Comparison of ENCODE assay signal across 8 mouse cellular contexts in genomic region chr11:100527066-100527457, GRCm38 (mm10). TPM values are rescaled to one million over a fixed set of nuclear protein-coding genes. Genes with fewer than 3 reads are reported as not detected.
DNase-seq lines count a peak whose midpoint lies in the region; ATAC-seq and TF ChIP-seq lines count a peak whose summit lies in the region.

No protein-coding gene starts in this region.

- no peak for TF ChIP-seq POLR2A in brain, embryonic 14.5 days (IDR thresholded peaks at IDR 0.05; ENCODE audit: borderline replicate concordance, extremely low read depth, insufficient read depth, insufficient read length, poor library complexity, severe bottlenecking)

- H3K27me3 ChIP-seq in C2C12 (ENCODE audit: control insufficient read depth, insufficient read depth, insufficient read length), result no peaks in the 10 kb centered on the region
- no peaks in the 10 kb centered on the region for H3K27me3 ChIP-seq in erythroblast, embryonic 14.5 days (ENCODE audit: control insufficient read depth)
- no peaks in the 10 kb centered on the region for H3K27me3 ChIP-seq in heart, embryonic 14.5 days (ENCODE audit: control insufficient read depth, insufficient read depth, low read length)
- H3K27me3 ChIP-seq in liver, embryonic 14.5 days (ENCODE audit: control insufficient read depth, insufficient read depth, low read length), result no peaks in the 10 kb centered on the region

- no peaks in the 10 kb centered on the region for H3K9me3 ChIP-seq in erythroblast, embryonic 14.5 days (ENCODE audit: control insufficient read depth, low read length)
- H3K9me3 ChIP-seq in heart, embryonic 14.5 days (ENCODE audit: control insufficient read depth, low read length), result no peaks in the 10 kb centered on the region
- no peaks in the 10 kb centered on the region for H3K9me3 ChIP-seq in liver, embryonic 14.5 days (ENCODE audit: control insufficient read depth, low read length)

- TF ChIP-seq CTCF in C2C12 (IDR thresholded peaks at IDR 0.05; ENCODE audit: control insufficient read depth, insufficient read depth, insufficient read length), result peak; percentile 2
- no peak; the same call in 1 of the 2 replicates for TF ChIP-seq CTCF in brain, embryonic 14.5 days (IDR thresholded peaks at IDR 0.05; ENCODE audit: borderline replicate concordance, extremely low read depth, insufficient read depth, insufficient read length)
- peak; percentile 54; the same call in 1 of the 2 replicates for TF ChIP-seq CTCF in liver, embryonic 14.5 days (IDR thresholded peaks at IDR 0.05; ENCODE audit: low read depth)

- H3K79me3 ChIP-seq in C2C12 (ENCODE audit: low read depth), result peaks cover 28% of the 10 kb centered on the region

- peak overlapping the region; percentile 88 for H3K9ac ChIP-seq in heart, embryonic 14.5 days (ENCODE audit: low read length)
- H3K9ac ChIP-seq in liver, embryonic 14.5 days (replicated peaks), result peak overlapping the region; percentile 84

- ATAC-seq in heart, embryonic 14.5 days (ENCODE audit: insufficient number of reproducible peaks, insufficient read depth, low FRiP score, low read depth), result peak; percentile 20
- peak; percentile 10; the same call in 1 of the 2 replicates for ATAC-seq in liver, embryonic 14.5 days (ENCODE audit: insufficient read depth)

- peak overlapping the region; percentile 84 for H3ac ChIP-seq in C2C12 (ENCODE audit: control insufficient read depth, insufficient read length, low read depth)

- peak overlapping the region; percentile 98 for H3K4me3 ChIP-seq in C2C12 (ENCODE audit: insufficient read depth, poor library complexity, severe bottlenecking)
- H3K4me3 ChIP-seq in erythroblast, embryonic 14.5 days (replicated peaks), result peak overlapping the region; percentile 85
- peak overlapping the region; percentile 84 to 91 for H3K4me3 ChIP-seq in heart, embryonic 14.5 days (ENCODE audit: control insufficient read depth in 1 of 2, insufficient read depth in 1 of 2, low read depth in 1 of 2, low read length in 2 of 2)
- H3K4me3 ChIP-seq in liver, embryonic 14.5 days (ENCODE audit: insufficient read depth in 1 of 2, low read depth in 2 of 2, low read length in 2 of 2), result peak overlapping the region; percentile 85

- H3K4me1 ChIP-seq in erythroblast, embryonic 14.5 days (ENCODE audit: control insufficient read depth), result peaks cover 43% of the 10 kb centered on the region
- H3K4me1 ChIP-seq in heart, embryonic 14.5 days (ENCODE audit: control insufficient read depth in 2 of 2, insufficient read depth in 2 of 2, low read length in 2 of 2), result peaks cover 14 to 22% of the 10 kb centered on the region in 2 experiments
- H3K4me1 ChIP-seq in liver, embryonic 14.5 days (replicated peaks; ENCODE audit: control insufficient read depth in 2 of 2, insufficient read depth in 2 of 2, low read length in 1 of 2), result peaks cover 20 to 29% of the 10 kb centered on the region in 2 experiments

- under 1% methylated on average over 26 of the region's 26 CpGs for WGBS in heart, embryonic 14.5 days
- WGBS in liver, embryonic 14.5 days (ENCODE audit: insufficient replicate concordance), result under 1% methylated on average over 26 of the region's 26 CpGs

- TF ChIP-seq EP300 in liver, embryonic 14.5 days (IDR thresholded peaks at IDR 0.05; ENCODE audit: low read depth), result no peak

- H3K79me2 ChIP-seq in C2C12 (ENCODE audit: control insufficient read depth, insufficient read depth), result peaks cover 47% of the 10 kb centered on the region

- H3K36me3 ChIP-seq in C2C12 (ENCODE audit: control insufficient read depth, insufficient read depth), result peaks cover 19% of the 10 kb centered on the region
- H3K36me3 ChIP-seq in erythroblast, embryonic 14.5 days (ENCODE audit: control insufficient read depth), result peaks cover 30% of the 10 kb centered on the region
- H3K36me3 ChIP-seq in heart, embryonic 14.5 days (ENCODE audit: control insufficient read depth, insufficient read depth, low read length), result peaks cover 23% of the 10 kb centered on the region
- peaks cover 15% of the 10 kb centered on the region for H3K36me3 ChIP-seq in liver, embryonic 14.5 days (replicated peaks; ENCODE audit: control insufficient read depth, insufficient read depth, low read depth)

- peak overlapping the region; percentile 71 for H3K4me2 ChIP-seq in heart, embryonic 14.5 days (ENCODE audit: low read length)
- peak overlapping the region; percentile 98 for H3K4me2 ChIP-seq in liver, embryonic 14.5 days (ENCODE audit: low read depth)

- DNase-seq in brain, embryonic 14.5 days (ENCODE audit: low read depth), result peak; percentile 89
- peak; percentile 66 to 82 for DNase-seq in kidney, postnatal 25 days
- peak in 2 of 3 experiments; percentile 22 to 39 for DNase-seq in liver, embryonic 14.5 days (ENCODE audit: low read depth in 3 of 3, low spot score in 3 of 3)
- DNase-seq in neural tube, embryonic 10.5 days (ENCODE audit: extremely low spot score, low spot score), result peak; percentile 77
- peak; percentile 35 for DNase-seq in telencephalon, adult 2 months (ENCODE audit: low read depth, low spot score)

- peak overlapping the region; percentile 70 to 88 for H3K27ac ChIP-seq in heart, embryonic 14.5 days (replicated peaks in 1 of 2; ENCODE audit: control insufficient read depth in 1 of 2, insufficient read depth in 1 of 2, low read depth in 2 of 2, low read length in 2 of 2)
- H3K27ac ChIP-seq in liver, embryonic 14.5 days, result peak overlapping the region; percentile 24

TF ChIP-seq in C2C12, 6 proteins besides CTCF, POLR2A, EP300 and RAD21:
- TF ChIP-seq FOSL1 (IDR thresholded peaks at IDR 0.05; ENCODE audit: insufficient read depth, low read length, poor library complexity, severe bottlenecking), result no peak
- TF ChIP-seq MYOG (IDR thresholded peaks at IDR 0.05; ENCODE audit: control insufficient read depth, extremely low read depth, insufficient read length), result no peak
- TF ChIP-seq USF1 (IDR thresholded peaks at IDR 0.05; ENCODE audit: low read depth), result no peak
- no peak for TF ChIP-seq MAX (IDR thresholded peaks at IDR 0.05)
- TF ChIP-seq CEBPB (IDR thresholded peaks at IDR 0.05; ENCODE audit: low read depth), result no peak
- TF ChIP-seq MYOD1 (IDR thresholded peaks at IDR 0.05; ENCODE audit: control insufficient read depth, insufficient read length, low read depth), result no peak

RNA-seq across cellular contexts. Expression of gene Acly, which starts 0.7 kb away (rescaled TPM):
- polyA plus RNA-seq in C2C12 (2012; fragmentation: generic; extraction: Trizol), result 86.6 TPM
- 189 and 209 TPM in 2 replicates for polyA plus RNA-seq in brain, embryonic 14.5 days (2012; rRNA removed)
- polyA plus RNA-seq in erythroblast, embryonic 14.5 days (2012), result 0.46 and 1.1 TPM in 2 replicates
- polyA plus RNA-seq in heart, embryonic 14.5 days (2014; fragmentation: Nextera tagmentation; extraction: Ambion mirVana), result 51.6 and 54.0 TPM in 2 replicates
- polyA plus RNA-seq in liver, embryonic 14.5 days (2012; rRNA removed), result 35.5 and 45.9 TPM in 2 replicates
- 68.2 and 76.7 TPM in 2 replicates for polyA plus RNA-seq in liver, embryonic 14.5 days (2014; fragmentation: Nextera tagmentation; extraction: Ambion mirVana)

RNA-seq across cellular contexts. Expression of gene Ttc25, which starts 18.3 kb away (rescaled TPM):
- polyA plus RNA-seq in C2C12 (2012; fragmentation: generic; extraction: Trizol), result 0.06 TPM
- polyA plus RNA-seq in brain, embryonic 14.5 days (2012; rRNA removed), result 0.90 and 2.8 TPM in 2 replicates
- 0.01 TPM in 1 of 2 replicates, not detected in the other for polyA plus RNA-seq in erythroblast, embryonic 14.5 days (2012)
- polyA plus RNA-seq in heart, embryonic 14.5 days (2014; fragmentation: Nextera tagmentation; extraction: Ambion mirVana), result 0.13 and 1.0 TPM in 2 replicates
- polyA plus RNA-seq in liver, embryonic 14.5 days (2012; rRNA removed), result 0.01 and 0.03 TPM in 2 replicates
- polyA plus RNA-seq in liver, embryonic 14.5 days (2014; fragmentation: Nextera tagmentation; extraction: Ambion mirVana), result 0.13 and 0.19 TPM in 2 replicates

RNA-seq across cellular contexts. Expression of gene Cnp, which starts 47.6 kb away (rescaled TPM):
- 10.2 TPM for polyA plus RNA-seq in C2C12 (2012; fragmentation: generic; extraction: Trizol)
- 18.1 and 22.4 TPM in 2 replicates for polyA plus RNA-seq in brain, embryonic 14.5 days (2012; rRNA removed)
- 0.09 and 0.11 TPM in 2 replicates for polyA plus RNA-seq in erythroblast, embryonic 14.5 days (2012)
- 19.2 and 20.8 TPM in 2 replicates for polyA plus RNA-seq in heart, embryonic 14.5 days (2014; fragmentation: Nextera tagmentation; extraction: Ambion mirVana)
- polyA plus RNA-seq in liver, embryonic 14.5 days (2012; rRNA removed), result 5.2 and 6.3 TPM in 2 replicates
- 10.0 and 12.0 TPM in 2 replicates for polyA plus RNA-seq in liver, embryonic 14.5 days (2014; fragmentation: Nextera tagmentation; extraction: Ambion mirVana)

RNA-seq across cellular contexts. Expression of gene Klhl11, which starts 54.5 kb away (rescaled TPM):
- 4.4 TPM for polyA plus RNA-seq in C2C12 (2012; fragmentation: generic; extraction: Trizol)
- polyA plus RNA-seq in brain, embryonic 14.5 days (2012; rRNA removed), result 5.4 and 10.7 TPM in 2 replicates
- 0.03 and 0.06 TPM in 2 replicates for polyA plus RNA-seq in erythroblast, embryonic 14.5 days (2012)
- polyA plus RNA-seq in heart, embryonic 14.5 days (2014; fragmentation: Nextera tagmentation; extraction: Ambion mirVana), result 8.6 and 9.3 TPM in 2 replicates
- polyA plus RNA-seq in liver, embryonic 14.5 days (2012; rRNA removed), result 0.90 and 1.2 TPM in 2 replicates
- polyA plus RNA-seq in liver, embryonic 14.5 days (2014; fragmentation: Nextera tagmentation; extraction: Ambion mirVana), result 1.8 and 2.2 TPM in 2 replicates

Comparison
In these comparisons a context has a peak if more than half of its experiments do, and no peak if none do; other contexts are left out.
1. Peak in every context shown above with its lines: DNase-seq, ATAC-seq, H3K4me3 ChIP-seq and H3K27ac ChIP-seq.
2. DNase-seq: peak in every context shown above with its lines; median percentile 89 in brain, embryonic 14.5 days; 77 in neural tube, embryonic 10.5 days; 74 in kidney, postnatal 25 days; 35 in telencephalon, adult 2 months; 30 in liver, embryonic 14.5 days.
3. RNA of gene Acly, which starts 0.7 kb away (polyA plus RNA-seq): 189 to 209 TPM in brain, embryonic 14.5 days, 86.6 TPM in C2C12 (single experiment), 35.5 to 76.7 TPM in liver, embryonic 14.5 days and 51.6 to 54.0 TPM in heart, embryonic 14.5 days; 0.46 to 1.1 TPM in erythroblast, embryonic 14.5 days; every median in the first group is over 10 times any median in the second.